Mouse (Mus musculus) heart, embryonic 11.5 days (tissue): Measurements from ENCODE around the gene Trpm8. TPM values are rescaled to one million over a fixed set of nuclear protein-coding genes. Genes with fewer than 3 reads are reported as not detected.

Source experiments
- ATAC-seq: fragments of 200-750 bp; cut with Nextera tagmentation; replicated peaks from 2 replicates; pipeline ENCODE4 v1.8.0; 2017; ENCODE audit warnings: moderate library complexity; ENCODE audit not compliant: insufficient number of reproducible peaks, low FRiP score, low TSS enrichment
- H3K27ac ChIP-seq: fragments of 300-500 bp; sonication (generic); 2 replicates; pipeline ENCODE4 v1.5.1; 2014; ENCODE audit warnings: mild to moderate bottlenecking, low read depth, low read length
- H3K27me3 ChIP-seq: fragments of 300-500 bp; sonication (generic); 2 replicates; pipeline ENCODE4 v1.6.1; 2014; ENCODE audit warnings: mild to moderate bottlenecking, low read length, mixed read lengths; ENCODE audit not compliant: control insufficient read depth, insufficient read depth
- H3K36me3 ChIP-seq: fragments of 300-500 bp; sonication (generic); 2 replicates; pipeline ENCODE4 v1.6.1; 2014; ENCODE audit warnings: mild to moderate bottlenecking, low read length, moderate library complexity, mixed read lengths; ENCODE audit not compliant: control insufficient read depth, insufficient read depth
- H3K4me1 ChIP-seq: fragments of 300-500 bp; sonication (generic); 2 replicates; pipeline ENCODE4 v1.6.1; 2014; ENCODE audit warnings: low read length; ENCODE audit not compliant: control insufficient read depth, insufficient read depth
- H3K4me2 ChIP-seq: fragments of 300-500 bp; sonication (generic); 2 replicates; pipeline ENCODE4 v1.6.1; 2014; ENCODE audit warnings: mild to moderate bottlenecking, moderate library complexity
- H3K4me3 ChIP-seq: fragments of 300-500 bp; sonication (generic); 2 replicates; pipeline ENCODE4 v1.5.1; 2014; ENCODE audit warnings: low read depth, low read length
- H3K9ac ChIP-seq: fragments of 300-500 bp; sonication (generic); 2 replicates; pipeline ENCODE4 v1.6.1; 2014; ENCODE audit warnings: mild to moderate bottlenecking, low read depth, low read length, moderate library complexity
- H3K9me3 ChIP-seq: fragments of 300-500 bp; sonication (generic); replicated peaks from 2 replicates; pipeline ENCODE4 v1.6.1; 2016; ENCODE audit warnings: low read length; ENCODE audit not compliant: control insufficient read depth
- WGBS: fragments of 180-500 bp; shearing (Covaris S2); extraction: QIAGEN DNeasy Blood & Tissue Kit; methylation state at CpG from one replicate; pipeline ENCODE4 v1.1.7; 2014; ENCODE audit not compliant: insufficient replicate concordance; 5-methylcytosine and 5-hydroxymethylcytosine counted together
- polyA plus RNA-seq: library from polyadenylated mRNA; unstranded; fragments of >200 nt; fragmentation: Nextera tagmentation; extraction: Ambion mirVana; gene quantifications from 2 replicates; pipeline ENCODE4 v1.2.1, GENCODE M21; 2014

Trpm8 gene
- polyA plus RNA-seq, 1 experiment from 2014 or later = 0.10 TPM

GRCm38 (mm10) chr1:88378446-88378845, 101.0 kb downstream of the Trpm8 start:
- no peak for ATAC-seq
- Histone ChIP-seq H3K4me1 (no peaks in the 10 kb centered on the region), H3K4me2 (no peak overlapping the region), H3K9me3 (no peaks in the 10 kb centered on the region), H3K4me3 (no peak overlapping the region), H3K9ac (no peak overlapping the region), H3K27ac (no peak overlapping the region), H3K36me3 (no peaks in the 10 kb centered on the region), H3K27me3 (no peaks in the 10 kb centered on the region)
- 79% methylated on average over 1 of the region's 1 CpGs for WGBS

GRCm38 (mm10) chr1:88391632-88392031, 114.2 kb downstream of the Trpm8 start:
- no peak overlapping the region for H3K9ac ChIP-seq
- WGBS = 59% methylated on average over 4 of the region's 4 CpGs
- H3K36me3 ChIP-seq = no peaks in the 10 kb centered on the region
- no peak overlapping the region for H3K4me2 ChIP-seq
- H3K9me3 ChIP-seq = no peaks in the 10 kb centered on the region
- H3K27ac ChIP-seq = no peak overlapping the region
- no peak overlapping the region for H3K4me3 ChIP-seq
- H3K27me3 ChIP-seq = no peaks in the 10 kb centered on the region
- no peaks in the 10 kb centered on the region for H3K4me1 ChIP-seq
- no peak for ATAC-seq

- Histone ChIP-seq H3K27me3 (no peaks in the 10 kb centered on the region), H3K36me3 (no peaks in the 10 kb centered on the region), H3K4me2 (no peak overlapping the region), H3K9me3 (no peaks in the 10 kb centered on the region), H3K4me1 (no peaks in the 10 kb centered on the region), H3K4me3 (no peak overlapping the region), H3K27ac (no peak overlapping the region), H3K9ac (no peak overlapping the region)
- 84% methylated on average over 5 of the region's 5 CpGs for WGBS
- ATAC-seq = no peak
Measured at GRCm38 (mm10) chr1:88393321-88393720, 115.9 kb downstream of the Trpm8 start.

GRCm38 (mm10) chr1:88403378-88403777, 125.9 kb downstream of the Trpm8 start:
- Histone ChIP-seq H3K27ac (no peak overlapping the region), H3K9me3 (no peaks in the 10 kb centered on the region), H3K27me3 (no peaks in the 10 kb centered on the region), H3K4me2 (no peak overlapping the region), H3K4me3 (no peak overlapping the region), H3K9ac (no peak overlapping the region), H3K4me1 (no peaks in the 10 kb centered on the region), H3K36me3 (no peaks in the 10 kb centered on the region)
- no peak for ATAC-seq
- 54% methylated on average over 3 of the region's 3 CpGs for WGBS

- 70% methylated on average over 12 of the region's 12 CpGs for WGBS
- H3K27me3 ChIP-seq = no peaks in the 10 kb centered on the region
- no peak overlapping the region for H3K27ac ChIP-seq
- H3K9me3 ChIP-seq = no peaks in the 10 kb centered on the region
- ATAC-seq = no peak
- no peak overlapping the region for H3K9ac ChIP-seq
- no peak overlapping the region for H3K4me2 ChIP-seq
- H3K4me1 ChIP-seq = no peaks in the 10 kb centered on the region
- no peaks in the 10 kb centered on the region for H3K36me3 ChIP-seq
- H3K4me3 ChIP-seq = no peak overlapping the region
Measured at GRCm38 (mm10) chr1:88406078-88406806, 128.8 kb downstream of the Trpm8 start.

GRCm38 (mm10) chr1:88406807-88407198, 129.3 kb downstream of the Trpm8 start, which contains the start of gene Spp2:
Gene Spp2, plus strand, starts transcription at chr1:88406961.
- no peak within 1 kb of the TSS for H3K27ac ChIP-seq
- WGBS = 60% methylated on average over 5 of the region's 5 CpGs
- H3K27me3 ChIP-seq = no peaks in the 10 kb centered on the region
- H3K9ac ChIP-seq = no peak within 1 kb of the TSS
- no peak for ATAC-seq
- H3K9me3 ChIP-seq = no peaks in the 10 kb centered on the region
- no peaks in the 10 kb centered on the region for H3K36me3 ChIP-seq
- no peak within 1 kb of the TSS for H3K4me3 ChIP-seq
- H3K4me1 ChIP-seq = no peaks in the 10 kb centered on the region
- no peak within 1 kb of the TSS for H3K4me2 ChIP-seq

- Histone ChIP-seq H3K4me1 (no peaks in the 10 kb centered on the region), H3K27ac (no peak overlapping the region), H3K27me3 (no peaks in the 10 kb centered on the region), H3K4me3 (no peak overlapping the region), H3K36me3 (no peaks in the 10 kb centered on the region), H3K9me3 (no peaks in the 10 kb centered on the region), H3K9ac (no peak overlapping the region), H3K4me2 (no peak overlapping the region)
- no peak for ATAC-seq
- WGBS = 78% methylated on average over 4 of the region's 4 CpGs
Measured at GRCm38 (mm10) chr1:88408340-88408739, 130.9 kb downstream of the Trpm8 start.

GRCm38 (mm10) chr1:88412013-88412412, 134.6 kb downstream of the Trpm8 start:
- H3K27me3 ChIP-seq = no peaks in the 10 kb centered on the region
- no peak for ATAC-seq

GRCm38 (mm10) chr1:88418943-88419342, 141.5 kb downstream of the Trpm8 start:
- Histone ChIP-seq H3K9ac (no peak overlapping the region), H3K27ac (no peak overlapping the region), H3K4me3 (no peak overlapping the region), H3K4me1 (no peaks in the 10 kb centered on the region), H3K27me3 (no peaks in the 10 kb centered on the region), H3K4me2 (no peak overlapping the region), H3K9me3 (no peaks in the 10 kb centered on the region), H3K36me3 (no peaks in the 10 kb centered on the region)
- 65% methylated on average over 2 of the region's 2 CpGs for WGBS
- ATAC-seq = no peak

More at GRCm38 (mm10) chr1:88412013-88412412, 134.6 kb downstream of the Trpm8 start:
- H3K36me3 ChIP-seq = no peaks in the 10 kb centered on the region
- H3K9ac ChIP-seq = no peak overlapping the region
- no peak overlapping the region for H3K4me3 ChIP-seq
- no peak overlapping the region for H3K4me2 ChIP-seq
- 73% methylated on average over 5 of the region's 5 CpGs for WGBS
- H3K9me3 ChIP-seq = no peaks in the 10 kb centered on the region
- no peak overlapping the region for H3K27ac ChIP-seq
- H3K4me1 ChIP-seq = no peaks in the 10 kb centered on the region
